Mouse (Mus musculus) liver, embryonic 15.5 days (tissue): ENCODE data around the gene Ago3. TPM values are rescaled to one million over a fixed set of nuclear protein-coding genes. Genes with fewer than 3 reads are reported as not detected.

Experiments
- ATAC-seq: fragments of 200-750 bp; cut with Nextera tagmentation; 2 replicates; pipeline ENCODE4 v1.8.0; 2017; ENCODE audit warnings: moderate number of reproducible peaks, mild to moderate bottlenecking, moderate library complexity; ENCODE audit not compliant: insufficient read depth
- H3K27ac ChIP-seq: fragments of 300-500 bp; sonication (generic); replicated peaks from 2 replicates; pipeline ENCODE4 v1.5.1; 2015; ENCODE audit warnings: mild to moderate bottlenecking, inconsistent platforms
- H3K27me3 ChIP-seq: fragments of 300-500 bp; sonication (generic); 2 replicates; pipeline ENCODE4 v1.6.1; 2015; ENCODE audit warnings: mild to moderate bottlenecking, inconsistent platforms
- H3K36me3 ChIP-seq: fragments of 300-500 bp; sonication (generic); replicated peaks from 2 replicates; pipeline ENCODE4 v1.6.1; 2015; ENCODE audit warnings: moderate library complexity, mild to moderate bottlenecking, inconsistent platforms
- H3K4me1 ChIP-seq: fragments of 300-500 bp; sonication (generic); replicated peaks from 2 replicates; pipeline ENCODE4 v1.6.1; 2015; ENCODE audit warnings: inconsistent platforms
- H3K4me2 ChIP-seq: fragments of 300-500 bp; sonication (generic); 2 replicates; pipeline ENCODE4 v1.6.1; 2015; ENCODE audit warnings: moderate library complexity, mild to moderate bottlenecking, inconsistent platforms
- H3K4me3 ChIP-seq: fragments of 300-500 bp; sonication (generic); replicated peaks from 2 replicates; pipeline ENCODE4 v1.5.1; 2015; ENCODE audit warnings: mild to moderate bottlenecking, inconsistent platforms
- H3K9ac ChIP-seq: fragments of 300-500 bp; sonication (generic); 2 replicates; pipeline ENCODE4 v1.6.1; 2015; ENCODE audit warnings: moderate library complexity, mild to moderate bottlenecking, inconsistent platforms
- H3K9me3 ChIP-seq: fragments of 300-500 bp; sonication (generic); replicated peaks from 2 replicates; pipeline ENCODE4 v1.6.1; 2016; ENCODE audit warnings: inconsistent platforms
- WGBS: fragments of 180-500 bp; shearing (Covaris S2); methylation state at CpG from one replicate; pipeline ENCODE4 v1.1.7; 2015; ENCODE audit warnings: mixed read lengths; ENCODE audit not compliant: insufficient replicate concordance; 5-methylcytosine and 5-hydroxymethylcytosine counted together
- polyA plus RNA-seq: library from polyadenylated mRNA; unstranded; fragments of >200 nt; fragmentation: Nextera tagmentation; extraction: Ambion mirVana; gene quantifications from 2 replicates; pipeline ENCODE4 v1.2.1, GENCODE M21; 2015

The Ago3 gene
- polyA plus RNA-seq, 1 experiment from 2014 or later = 5.2 TPM

GRCm38 (mm10) chr4:126291196-126291595 lies 138.2 kb downstream of the Ago3 start:
- Histone ChIP-seq H3K36me3 (no peaks in the 10 kb centered on the region), H3K4me1 (peaks cover 7% of the 10 kb centered on the region; the same call in 1 of the 2 replicates), H3K27me3 (peaks cover 71% of the 10 kb centered on the region), H3K4me2 (no peak overlapping the region), H3K9ac (no peak overlapping the region), H3K9me3 (no peaks in the 10 kb centered on the region), H3K4me3 (no peak overlapping the region), H3K27ac (no peak overlapping the region)
- WGBS = 34% methylated on average over 13 of the region's 13 CpGs
- ATAC-seq = no peak

- Histone ChIP-seq H3K27me3 (peaks cover 69% of the 10 kb centered on the region), H3K4me1 (peaks cover 9% of the 10 kb centered on the region; the same call in 1 of the 2 replicates), H3K27ac (no peak overlapping the region), H3K9me3 (no peaks in the 10 kb centered on the region), H3K4me2 (no peak overlapping the region), H3K4me3 (no peak overlapping the region), H3K9ac (no peak overlapping the region), H3K36me3 (no peaks in the 10 kb centered on the region)
- 72% methylated on average over 8 of the region's 8 CpGs for WGBS
- no peak for ATAC-seq
Observed at GRCm38 (mm10) chr4:126290314-126290713, 139.0 kb downstream of the Ago3 start.

- 24% methylated on average over 17 of the region's 17 CpGs for WGBS
- no peak for ATAC-seq
- Histone ChIP-seq H3K4me2 (no peak overlapping the region), H3K36me3 (no peaks in the 10 kb centered on the region), H3K27me3 (peaks cover 80% of the 10 kb centered on the region), H3K4me1 (peaks cover 9% of the 10 kb centered on the region; the same call in 1 of the 2 replicates), H3K9me3 (no peaks in the 10 kb centered on the region), H3K4me3 (no peak overlapping the region), H3K9ac (no peak overlapping the region), H3K27ac (no peak overlapping the region)
Observed at GRCm38 (mm10) chr4:126288085-126288666, 141.2 kb downstream of the Ago3 start.

GRCm38 (mm10) chr4:126287302-126287995 lies 141.9 kb downstream of the Ago3 start:
- Histone ChIP-seq H3K27ac (no peak overlapping the region), H3K4me1 (peaks cover 9% of the 10 kb centered on the region; the same call in 1 of the 2 replicates), H3K9ac (no peak overlapping the region), H3K36me3 (no peaks in the 10 kb centered on the region), H3K4me3 (peak overlapping the region; percentile 38; the same call in 1 of the 2 replicates), H3K4me2 (no peak overlapping the region), H3K9me3 (no peaks in the 10 kb centered on the region), H3K27me3 (peaks cover 83% of the 10 kb centered on the region)
- 35% methylated on average over 11 of the region's 11 CpGs for WGBS
- ATAC-seq = no peak

GRCm38 (mm10) chr4:126286492-126286891 lies 142.9 kb downstream of the Ago3 start, which contains the start of gene Col8a2:
TSS of gene Col8a2 (plus strand) at chr4:126286793.
- no peaks in the 10 kb centered on the region for H3K9me3 ChIP-seq
- no peak within 1 kb of the TSS for H3K27ac ChIP-seq
- no peak within 1 kb of the TSS for H3K9ac ChIP-seq
- peaks cover 9% of the 10 kb centered on the region; the same call in 1 of the 2 replicates for H3K4me1 ChIP-seq
- peaks cover 83% of the 10 kb centered on the region for H3K27me3 ChIP-seq
- ATAC-seq = no peak
- peak within 1 kb of the TSS; percentile 38 for H3K4me3 ChIP-seq
- WGBS = 3% methylated on average over 38 of the region's 42 CpGs
- H3K36me3 ChIP-seq = no peaks in the 10 kb centered on the region
- peak within 1 kb of the TSS; percentile 61 for H3K4me2 ChIP-seq

- H3K9ac ChIP-seq = no peak overlapping the region
- 36% methylated on average over 8 of the region's 8 CpGs for WGBS
- H3K4me3 ChIP-seq = no peak overlapping the region
- peaks cover 60% of the 10 kb centered on the region for H3K27me3 ChIP-seq
- no peaks in the 10 kb centered on the region for H3K9me3 ChIP-seq
- H3K4me2 ChIP-seq = no peak overlapping the region
- H3K36me3 ChIP-seq = no peaks in the 10 kb centered on the region
- ATAC-seq = no peak
- H3K4me1 ChIP-seq = peaks cover 9% of the 10 kb centered on the region; the same call in 1 of the 2 replicates
- no peak overlapping the region for H3K27ac ChIP-seq
Observed at GRCm38 (mm10) chr4:126283582-126283981, 145.8 kb downstream of the Ago3 start.

GRCm38 (mm10) chr4:126281706-126282105 lies 147.7 kb downstream of the Ago3 start:
- H3K9me3 ChIP-seq = no peaks in the 10 kb centered on the region
- H3K4me2 ChIP-seq = no peak overlapping the region
- H3K4me1 ChIP-seq = peaks cover 10% of the 10 kb centered on the region; the same call in 1 of the 2 replicates
- H3K9ac ChIP-seq = no peak overlapping the region
- H3K27ac ChIP-seq = no peak overlapping the region
- 62% methylated on average over 9 of the region's 9 CpGs for WGBS
- no peak overlapping the region for H3K4me3 ChIP-seq
- no peaks in the 10 kb centered on the region for H3K36me3 ChIP-seq
- ATAC-seq = no peak
- H3K27me3 ChIP-seq = peaks cover 41% of the 10 kb centered on the region

Other genes starting within 250 kb of the Ago3 start
- gene Thrap3, start 226.8 kb downstream of the Ago3 start, polyA plus RNA-seq = 79.2 and 82.0 TPM in 2 replicates
- gene Map7d1, start 173.2 kb downstream of the Ago3 start, polyA plus RNA-seq = 6.7 and 7.7 TPM in 2 replicates
- gene Trappc3, start 167.2 kb downstream of the Ago3 start, polyA plus RNA-seq = 32.1 and 32.6 TPM in 2 replicates
- gene Col8a2, start 142.8 kb downstream of the Ago3 start, polyA plus RNA-seq = 1.1 TPM in 2 replicates
- 26.0 and 29.4 TPM in 2 replicates for gene Adprhl2, start 107.9 kb downstream of the Ago3 start, polyA plus RNA-seq
- 0.17 and 0.50 TPM in 2 replicates for gene Tekt2, start 103.9 kb downstream of the Ago3 start, polyA plus RNA-seq
- 0.94 and 1.1 TPM in 2 replicates for gene Ago1, start 39.0 kb upstream of the Ago3 start, polyA plus RNA-seq
- gene Ago4, start 103.9 kb upstream of the Ago3 start, polyA plus RNA-seq = 0.17 and 0.31 TPM in 2 replicates
- gene Clspn, start 127.4 kb upstream of the Ago3 start, polyA plus RNA-seq = 35.2 and 36.4 TPM in 2 replicates
- 0.21 and 0.25 TPM in 2 replicates for gene 5730409E04Rik, start 180.3 kb upstream of the Ago3 start, polyA plus RNA-seq
- gene Psmb2, start 248.1 kb upstream of the Ago3 start, polyA plus RNA-seq = 236 and 256 TPM in 2 replicates